Mouse (Mus musculus) left cerebral cortex, adult 18-20 months (tissue): ENCODE measurements around the gene Lamtor5. TPM values are rescaled to one million over a fixed set of nuclear protein-coding genes. Genes with fewer than 3 reads are reported as not detected.
A peak's percentile ranks its signal among the peaks of the same experiment; 100 is the strongest.
"Not testable (repeated sequence)": the region's sequence is repeated elsewhere in the genome, so short reads cannot be mapped to it uniquely, and the experiment has no call there.

Source experiments
- DNase-seq, 2 experiments: peaks; one replicate each; pipeline ENCODE4 v3.0.0; 2021 to 2022; ENCODE audit warnings: low spot score in 2 of 2, mixed read lengths in 1 of 2
- total RNA-seq, 2 experiments: library from RNA; stranded (reverse); gene quantifications; 2 replicates each; pipeline ENCODE4 v1.2.3; 2021

Lamtor5 gene
- total RNA-seq, 2 experiments from 2014 or later, result 63.6 to 70.6 TPM

DNA sequence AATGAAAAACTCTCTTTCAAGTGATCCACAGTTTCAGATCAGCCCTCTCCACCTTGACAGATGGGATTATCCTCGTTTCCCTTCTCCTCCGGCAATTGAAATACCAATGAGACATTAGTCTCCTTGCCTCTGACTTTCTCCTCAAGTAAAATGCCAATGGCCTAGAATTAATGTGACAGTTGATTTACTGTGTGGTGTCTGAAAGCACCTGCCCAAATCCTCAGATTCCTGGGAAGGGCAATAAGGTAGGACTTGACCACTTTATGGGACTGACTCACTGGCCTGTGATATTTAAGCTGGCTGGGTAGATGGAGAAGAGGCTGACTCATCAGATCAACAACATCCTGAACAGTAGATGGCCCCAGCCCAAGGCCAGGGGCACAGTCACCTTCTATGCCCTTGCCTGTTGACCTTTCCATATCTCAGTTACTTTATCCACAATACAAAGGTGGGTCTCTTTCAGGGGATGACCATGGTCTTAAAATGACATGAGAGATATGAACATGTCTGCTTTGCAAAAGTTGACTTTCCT is 11.8 kb upstream of the Lamtor5 start:
- no peak for DNase-seq

GRCm38 (mm10) chr3:107272433-107272832 is 6.2 kb upstream of the Lamtor5 start:
- DNase-seq, result no peak

DNA sequence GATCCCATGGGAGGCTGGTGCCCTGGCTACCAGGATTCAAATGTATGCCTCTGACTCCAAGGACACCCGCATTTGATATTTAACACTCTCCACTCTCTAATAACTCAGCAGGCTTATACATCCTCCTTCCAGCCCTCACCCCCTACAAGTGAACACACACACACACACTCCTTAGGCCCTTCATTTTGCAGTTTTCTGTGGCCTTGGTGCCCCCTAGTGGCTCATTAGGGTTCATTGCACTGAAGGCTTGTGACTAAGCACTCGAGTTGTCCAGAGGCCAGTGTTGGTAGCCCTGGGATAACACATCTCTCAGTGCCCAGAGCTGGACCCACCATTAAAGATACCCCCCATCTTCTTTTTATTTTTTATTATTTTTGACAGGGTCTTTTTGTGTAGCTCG is 4.8 kb upstream of the Lamtor5 start:
- DNase-seq, result peak; percentile 63 to 74

GRCm38 (mm10) chr3:107275351-107275750 is 3.3 kb upstream of the Lamtor5 start:
- no peak for DNase-seq

DNA sequence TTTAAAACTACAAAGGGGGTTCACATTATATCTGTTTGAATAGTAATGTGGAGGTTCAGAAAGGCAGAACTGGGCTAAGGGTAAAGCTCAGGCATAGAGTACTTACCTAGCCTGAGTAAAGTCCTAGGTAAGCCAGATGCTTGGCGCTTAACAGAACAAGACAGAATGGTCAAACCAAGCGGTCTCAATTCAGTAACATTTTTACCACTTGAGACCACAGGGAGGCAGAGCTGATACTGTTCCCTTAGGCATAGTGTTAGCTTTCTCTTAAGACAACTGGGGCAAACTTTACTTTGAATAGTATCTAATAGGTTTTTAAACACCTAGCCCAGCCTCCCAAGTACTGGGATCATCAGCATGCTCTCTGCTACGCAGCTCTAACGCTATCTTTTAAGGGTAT is 2.7 kb upstream of the Lamtor5 start:
- DNase-seq, result no peak

DNA sequence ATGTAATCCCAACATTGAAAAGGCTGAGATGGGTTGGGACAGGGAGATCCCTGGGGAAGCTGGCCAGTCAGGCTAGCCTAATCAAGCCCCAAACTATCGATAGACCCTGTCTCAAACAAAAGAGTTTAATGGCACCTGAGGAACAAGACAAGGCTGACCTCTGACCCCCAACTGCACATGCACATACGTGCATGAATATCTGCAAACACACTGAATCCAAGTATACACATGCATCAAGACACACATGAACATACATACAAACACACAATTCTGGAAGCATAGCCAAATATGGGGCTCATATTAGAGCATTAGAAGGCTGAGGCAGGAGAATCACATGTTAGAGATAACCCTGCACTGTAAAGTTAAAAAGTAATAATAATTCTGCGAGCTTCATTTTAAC is 2.0 kb upstream of the Lamtor5 start:
- no peak for DNase-seq

- no peak for DNase-seq
Measured at GRCm38 (mm10) chr3:107286123-107286522, 7.5 kb downstream of the Lamtor5 start.

DNA sequence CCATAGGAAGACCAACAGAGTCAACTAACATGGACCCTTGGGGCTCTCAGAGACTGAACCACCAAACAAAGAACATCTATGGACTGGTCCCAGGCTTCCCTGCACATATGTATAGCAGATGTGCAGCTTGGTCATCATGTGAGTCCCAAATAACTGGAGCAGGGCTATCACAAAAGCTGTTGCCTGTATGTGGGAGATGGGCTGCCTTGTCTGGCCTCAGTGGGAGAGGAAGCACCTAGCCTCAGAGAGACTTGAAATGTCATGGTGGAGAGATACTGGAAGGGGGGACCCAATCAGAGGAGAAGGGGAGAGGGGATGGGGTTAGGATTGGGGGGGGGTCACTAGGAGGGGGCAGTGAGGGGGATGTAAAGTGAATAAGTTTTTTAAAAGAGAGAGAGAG is 8.7 kb downstream of the Lamtor5 start:
- DNase-seq, result no peak

- DNase-seq, result peak in 1 of 2 experiments; percentile 12
Measured at GRCm38 (mm10) chr3:107290764-107291381, 12.2 kb downstream of the Lamtor5 start, which contains the start of gene Slc16a4. Slc16a4 (plus strand) TSS chr3:107291230.

GRCm38 (mm10) chr3:107295672-107296360 is 17.2 kb downstream of the Lamtor5 start:
- no peak for DNase-seq

- not testable (repeated sequence) for DNase-seq
Measured at GRCm38 (mm10) chr3:107296917-107297316, 18.3 kb downstream of the Lamtor5 start.

DNA sequence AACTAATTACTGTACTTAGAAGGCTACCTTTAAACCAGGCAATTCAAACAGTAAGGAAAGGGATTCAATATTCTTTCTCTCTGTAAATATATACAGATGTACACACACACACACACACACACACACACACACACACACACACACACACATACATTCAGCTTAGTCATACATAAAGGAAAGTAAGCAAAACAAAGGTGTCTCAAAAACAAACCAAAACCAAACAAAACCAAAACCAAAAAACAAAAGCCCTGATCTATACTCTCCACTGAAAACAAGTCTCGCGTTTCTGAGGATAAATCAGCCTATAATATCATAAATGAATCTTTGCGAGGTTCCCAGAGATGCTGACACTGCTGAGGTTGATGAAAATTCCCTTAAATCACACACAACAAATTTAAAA is 38.7 kb downstream of the Lamtor5 start:
- no peak for DNase-seq

- DNase-seq, result no peak
Measured at GRCm38 (mm10) chr3:107321141-107321540, 42.5 kb downstream of the Lamtor5 start.

- no peak for DNase-seq
Measured at GRCm38 (mm10) chr3:107321776-107322175, 43.1 kb downstream of the Lamtor5 start.

DNA sequence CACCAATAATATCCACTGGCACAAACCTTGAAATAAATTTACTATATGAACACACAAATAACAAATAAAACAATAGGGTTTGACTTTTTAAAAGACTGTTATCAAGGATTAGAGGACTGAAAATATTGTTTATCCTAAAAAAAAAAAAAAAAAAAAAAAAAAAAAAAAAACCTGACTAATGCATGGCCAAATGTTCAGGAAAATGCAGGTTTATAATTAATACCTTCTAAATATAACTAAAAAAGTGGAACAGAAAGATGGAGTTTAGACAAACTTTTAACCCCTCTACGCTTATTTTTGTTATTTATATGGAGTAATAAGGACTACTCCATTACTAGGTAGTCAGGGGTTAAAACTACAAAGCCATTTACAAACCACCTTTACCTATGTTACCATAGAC is 47.8 kb downstream of the Lamtor5 start:
- no peak for DNase-seq

DNA sequence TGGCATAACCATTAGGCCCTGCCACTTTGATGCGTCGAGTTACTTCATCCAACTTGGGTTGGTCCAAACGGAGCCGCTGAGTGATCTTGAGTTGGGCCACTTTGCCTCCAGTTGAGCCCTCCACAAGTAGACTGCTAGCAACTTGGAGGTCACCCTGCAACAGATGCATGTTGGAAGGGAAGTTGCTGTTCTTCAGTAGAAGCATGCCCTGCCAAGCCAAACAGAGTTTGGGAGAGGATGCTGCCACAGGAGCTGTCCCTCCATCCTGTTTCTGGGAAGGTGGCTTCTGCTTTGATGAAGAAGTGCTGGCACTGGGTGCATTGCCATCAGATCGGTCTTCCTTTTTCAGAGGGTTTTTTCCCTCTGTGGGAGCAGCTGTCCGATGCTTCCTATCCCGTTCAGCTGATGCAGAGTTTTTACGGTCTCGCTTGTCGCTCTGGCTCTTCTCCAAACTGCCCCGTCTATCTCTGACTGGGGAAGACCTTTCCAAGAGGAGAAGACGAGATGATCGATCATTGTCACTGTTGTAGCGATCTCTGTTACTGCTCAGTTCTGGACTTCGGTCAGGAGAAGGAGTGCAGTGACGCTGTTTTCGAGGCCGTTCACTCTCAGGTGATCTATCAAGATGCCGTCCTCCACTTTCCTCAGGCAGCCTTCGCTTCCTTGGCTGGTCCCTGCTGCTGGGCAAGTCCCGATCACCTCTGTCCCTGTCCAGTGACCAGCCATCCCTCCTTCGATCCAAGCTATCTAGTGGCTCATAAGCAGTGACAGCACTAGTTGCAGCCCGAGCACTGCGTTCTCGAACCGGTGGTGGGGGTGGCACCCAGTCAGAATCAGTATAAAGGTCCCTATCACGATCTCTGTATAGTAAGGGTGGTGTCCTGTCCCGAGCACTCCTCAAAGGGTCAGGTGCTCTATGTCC is 52.1 kb downstream of the Lamtor5 start:
- DNase-seq, result no peak

DNA sequence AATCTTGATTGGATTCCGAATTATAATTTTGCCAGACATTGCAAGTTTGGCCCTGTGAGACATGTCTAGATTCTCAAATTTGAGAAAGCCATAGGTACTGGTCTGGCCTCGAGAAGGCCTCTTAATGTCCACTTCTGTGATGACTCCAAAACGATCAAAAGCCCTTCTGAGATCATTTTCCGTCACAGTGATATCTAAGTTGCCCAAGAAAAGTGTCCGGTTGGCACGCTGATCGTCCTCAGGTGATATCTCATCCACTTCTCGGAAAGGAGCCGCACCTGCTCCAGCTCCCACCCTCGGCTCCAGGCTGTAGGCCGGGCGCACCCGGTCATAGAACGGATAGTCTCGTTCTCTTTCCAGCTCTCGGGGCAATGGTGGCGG is 53.1 kb downstream of the Lamtor5 start:
- DNase-seq, result no peak

DNA sequence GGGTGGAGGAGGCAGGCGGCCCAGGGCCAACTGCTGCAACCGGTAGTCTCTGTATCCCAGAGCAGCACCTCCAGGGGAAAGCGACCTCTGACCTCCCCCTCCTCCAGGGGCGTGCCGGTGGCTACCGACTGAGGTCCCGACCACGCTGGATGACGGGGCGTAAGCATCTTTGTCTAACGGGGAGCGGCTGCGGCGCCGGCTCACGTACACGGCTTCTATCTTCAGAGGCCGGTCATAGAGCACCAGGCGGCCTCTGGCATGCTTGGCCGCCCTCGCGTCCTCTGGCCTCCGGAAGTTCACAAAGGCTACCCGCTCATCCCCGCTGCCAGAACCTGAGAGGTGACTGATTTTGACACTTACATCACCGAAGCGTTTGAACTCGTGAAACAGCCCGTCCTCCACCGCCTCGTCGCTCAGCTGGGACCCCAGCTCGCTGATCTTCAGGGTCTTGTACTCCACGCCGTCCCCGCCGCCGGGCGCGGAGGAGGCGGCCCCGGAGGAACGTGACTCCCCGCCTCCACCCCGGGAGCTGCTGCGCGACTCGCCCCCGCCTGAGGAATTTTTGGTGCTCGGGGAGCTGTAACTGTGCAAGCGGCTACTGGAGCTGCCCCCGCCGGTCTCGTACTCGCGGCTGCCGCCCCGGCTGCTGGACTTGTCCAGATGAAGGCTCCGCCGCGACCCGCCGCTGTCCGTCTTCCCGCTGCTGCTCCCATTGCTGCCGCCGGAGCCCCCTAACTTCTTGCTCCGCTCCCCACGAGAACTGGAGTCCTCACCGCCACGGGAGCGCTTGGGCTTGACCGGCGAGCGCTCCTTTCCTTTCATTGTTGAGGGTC is 53.7 kb downstream of the Lamtor5 start:
- DNase-seq, result peak; percentile 63 to 64

- DNase-seq, result peak; percentile 89 to 95
Measured at GRCm38 (mm10) chr3:107332960-107333380, 54.3 kb downstream of the Lamtor5 start.
